ENCODE assay signal across 10 mouse cellular contexts in the genomic region with DNA sequence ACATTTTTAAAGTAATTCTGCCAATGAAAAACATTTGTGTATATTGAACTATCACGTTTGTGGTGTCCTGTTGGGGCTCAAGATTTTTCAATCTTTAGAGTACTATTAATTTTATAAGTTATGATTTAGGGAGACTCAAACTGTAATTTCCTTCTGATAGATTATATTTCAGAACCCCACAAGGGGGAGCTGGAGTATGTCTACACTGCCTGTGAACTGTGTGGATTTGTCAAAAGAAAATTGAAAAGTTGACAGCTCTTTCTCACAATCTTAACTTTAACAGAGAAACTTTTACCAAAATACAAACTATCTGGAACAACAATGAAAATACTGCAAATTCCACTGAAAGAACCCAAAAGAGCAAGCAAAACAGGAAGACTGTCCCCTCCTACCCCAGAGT.
DNase-seq lines count a peak whose midpoint lies in the region; ATAC-seq lines count a peak whose summit lies in the region.
"Had no signal": no experiment of that assay in that cellular context is flagged by ENCODE, and none has a peak within 500 bp of the region (broad histone marks: within the 10 kb centered on the region; RNA-seq: fewer than 3 reads in every experiment).

No protein-coding gene starts in this region.

- intact Hi-C loops in left cerebral cortex, postnatal 14 days (cut with DNase I): loop anchor here (1.0 to 10.0 kb wide), 4 partner anchors 90 to 368 kb away; no protein-coding TSS in a partner anchor

- peak; percentile 17 to 28 for DNase-seq in left cerebral cortex, postnatal 14 days (ENCODE audit: low spot score in 2 of 2)
- DNase-seq in left cerebral cortex, adult 9 months (ENCODE audit: low spot score in 2 of 2): no peak
- peak; percentile 22 for DNase-seq in Muller cell, postnatal 12 days (ENCODE audit: inconsistent ontology term)
- DNase-seq in lung, postnatal 14 days: peak; percentile 23
- no peak for DNase-seq in urinary bladder, postnatal 14 days (ENCODE audit: low spot score)
- no peak for DNase-seq in urinary bladder, postnatal 36 days (ENCODE audit: low spot score in 2 of 2)

- H3K4me3 ChIP-seq in forebrain, embryonic 13.5 days: no peak overlapping the region
- no peak overlapping the region for H3K4me3 ChIP-seq in forebrain, embryonic 15.5 days
- H3K4me3 ChIP-seq: midbrain, embryonic 12.5 days had no signal

- ATAC-seq in forebrain, embryonic 13.5 days: peak; percentile 42; the same call in 1 of the 2 replicates
- ATAC-seq in forebrain, embryonic 15.5 days (replicated peaks): no peak; the same call in 1 of the 2 replicates

- peaks cover 36% of the 10 kb centered on the region for H3K4me1 ChIP-seq in forebrain, embryonic 13.5 days
- H3K4me1 ChIP-seq in forebrain, embryonic 15.5 days: peaks cover 23% of the 10 kb centered on the region

- H3K4me2 ChIP-seq in forebrain, embryonic 13.5 days: no peak overlapping the region
- H3K4me2 ChIP-seq in forebrain, embryonic 15.5 days (replicated peaks): no peak overlapping the region
- H3K4me2 ChIP-seq: midbrain, embryonic 12.5 days had no signal

- no peaks in the 10 kb centered on the region for H3K27me3 ChIP-seq in forebrain, embryonic 13.5 days
- H3K27me3 ChIP-seq in forebrain, embryonic 15.5 days: no peaks in the 10 kb centered on the region
- H3K27me3 ChIP-seq: midbrain, embryonic 12.5 days had no signal

- no peaks in the 10 kb centered on the region for H3K9me3 ChIP-seq in forebrain, embryonic 13.5 days (replicated peaks)
- no peaks in the 10 kb centered on the region for H3K9me3 ChIP-seq in forebrain, embryonic 15.5 days
- H3K9me3 ChIP-seq: G1E; midbrain, embryonic 12.5 days had no signal

- 78% methylated on average over 1 of the region's 1 CpGs for WGBS in forebrain, embryonic 13.5 days
- WGBS in forebrain, embryonic 15.5 days: 85% methylated on average over 1 of the region's 1 CpGs

- no peak overlapping the region for H3K27ac ChIP-seq in forebrain, embryonic 13.5 days
- H3K27ac ChIP-seq in forebrain, embryonic 15.5 days (replicated peaks): no peak overlapping the region
- H3K27ac ChIP-seq: midbrain, embryonic 12.5 days had no signal

- no peak overlapping the region for H3K9ac ChIP-seq in forebrain, embryonic 13.5 days
- no peak overlapping the region for H3K9ac ChIP-seq in forebrain, embryonic 15.5 days (replicated peaks)
- H3K9ac ChIP-seq: midbrain, embryonic 12.5 days had no signal

- H3K36me3 ChIP-seq in forebrain, embryonic 13.5 days (ENCODE audit: poor library complexity, severe bottlenecking): peaks cover 40% of the 10 kb centered on the region
- H3K36me3 ChIP-seq in forebrain, embryonic 15.5 days: peaks cover 10% of the 10 kb centered on the region

Comparison
In these comparisons a context has a peak if more than half of its experiments do, and no peak if none do; other contexts are left out.
1. DNase-seq: peak in left cerebral cortex, postnatal 14 days (2 of 2), Muller cell, postnatal 12 days (single experiment) and lung, postnatal 14 days (single experiment); none in left cerebral cortex, adult 9 months (0 of 2), urinary bladder, postnatal 14 days (single experiment) and urinary bladder, postnatal 36 days (0 of 2).